Mouse (Mus musculus): ENCODE data around the gene Slc30a7. TPM values are rescaled to one million over a fixed set of nuclear protein-coding genes. Genes with fewer than 3 reads are reported as not detected.

The Slc30a7 gene
- polyA plus RNA-seq (2015; fragmentation: Nextera tagmentation; extraction: Ambion mirVana), result 15.0 and 18.9 TPM in 2 replicates

GRCm38 (mm10) chr3:116006978-116007940 is at the start of gene Slc30a7, which contains the start of gene Extl2:
Gene Slc30a7 (minus strand): TSS chr3:116007406.
Gene Extl2 (plus strand): TSS chr3:116007462.
- Histone ChIP-seq H3K9ac (peak within 1 kb of the TSS; percentile 94), H3K4me2 (peak within 1 kb of the TSS; percentile 92), H3K4me1 (replicated peaks) (peaks cover 29% of the 10 kb centered on the region), H3K4me3 (peak within 1 kb of the TSS; percentile 90), H3K36me3 (peaks cover 18% of the 10 kb centered on the region), H3K27ac (replicated peaks) (peak within 1 kb of the TSS; percentile 91), H3K27me3 (no peaks in the 10 kb centered on the region), H3K9me3 (no peaks in the 10 kb centered on the region)
- ATAC-seq (ENCODE audit: low read depth), result peak; percentile 94
- under 1% methylated on average over 67 of the region's 67 CpGs for WGBS

DNA sequence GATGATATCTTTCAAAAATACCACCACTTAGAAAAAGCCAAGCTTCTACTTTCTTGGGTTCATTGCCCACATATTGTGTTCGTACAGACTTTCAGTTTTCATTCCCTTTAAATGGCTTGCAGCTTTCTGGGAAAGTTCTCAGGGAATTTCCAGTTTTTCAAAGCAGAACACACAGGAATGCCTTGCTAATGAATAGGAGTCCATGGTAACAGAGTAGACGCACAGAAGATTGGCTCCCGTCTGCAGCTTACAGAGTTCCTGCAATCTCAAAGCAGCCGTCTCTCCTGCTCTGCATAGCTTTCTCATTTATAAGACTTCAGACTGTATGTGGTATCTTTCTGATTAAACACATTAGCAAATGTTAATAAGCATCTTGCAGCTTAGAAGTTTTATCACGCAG is 39.8 kb upstream of the Slc30a7 start:
- Histone ChIP-seq H3K4me3 (no peak overlapping the region), H3K9ac (no peak overlapping the region), H3K36me3 (no peaks in the 10 kb centered on the region), H3K27me3 (no peaks in the 10 kb centered on the region), H3K4me2 (no peak overlapping the region), H3K27ac (replicated peaks) (no peak overlapping the region), H3K4me1 (replicated peaks) (no peaks in the 10 kb centered on the region), H3K9me3 (no peaks in the 10 kb centered on the region)
- no peak for ATAC-seq (ENCODE audit: low read depth)
- WGBS, result 51% methylated on average over 5 of the region's 5 CpGs

GRCm38 (mm10) chr3:116046000-116046399 is 38.8 kb upstream of the Slc30a7 start:
- no peak overlapping the region for H3K27ac ChIP-seq (replicated peaks)
- no peaks in the 10 kb centered on the region for H3K4me1 ChIP-seq (replicated peaks)
- no peaks in the 10 kb centered on the region for H3K36me3 ChIP-seq
- WGBS, result 86% methylated on average over 2 of the region's 2 CpGs
- no peak overlapping the region for H3K4me2 ChIP-seq
- H3K9me3 ChIP-seq, result no peaks in the 10 kb centered on the region
- H3K27me3 ChIP-seq, result no peaks in the 10 kb centered on the region
- ATAC-seq (ENCODE audit: low read depth), result no peak
- H3K4me3 ChIP-seq, result no peak overlapping the region
- no peak overlapping the region for H3K9ac ChIP-seq

DNA sequence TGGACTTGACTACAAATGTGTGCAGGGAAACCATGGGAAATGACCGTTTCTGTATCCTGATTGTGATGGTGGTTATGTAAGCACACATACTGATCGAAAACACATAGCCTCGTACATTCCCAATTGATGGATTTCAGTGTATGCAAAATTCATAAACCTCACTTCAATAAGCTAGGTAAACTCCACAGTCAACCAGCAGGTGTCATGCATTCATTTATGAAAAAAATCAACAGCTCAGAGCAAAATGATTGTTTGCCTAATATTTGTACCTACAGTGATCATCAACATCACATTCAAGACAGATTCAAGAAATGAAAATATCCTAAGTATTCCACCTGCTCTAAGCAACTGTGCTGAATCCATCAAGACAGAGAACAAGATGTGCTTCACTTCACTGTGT is 33.6 kb upstream of the Slc30a7 start:
- ATAC-seq (ENCODE audit: low read depth), result no peak
- no peaks in the 10 kb centered on the region for H3K27me3 ChIP-seq
- H3K36me3 ChIP-seq, result no peaks in the 10 kb centered on the region
- WGBS, result 84% methylated on average over 3 of the region's 3 CpGs
- no peaks in the 10 kb centered on the region for H3K4me1 ChIP-seq (replicated peaks)
- no peak overlapping the region for H3K4me3 ChIP-seq
- H3K4me2 ChIP-seq, result no peak overlapping the region
- H3K9me3 ChIP-seq, result no peaks in the 10 kb centered on the region
- no peak overlapping the region for H3K27ac ChIP-seq (replicated peaks)
- no peak overlapping the region for H3K9ac ChIP-seq

DNA sequence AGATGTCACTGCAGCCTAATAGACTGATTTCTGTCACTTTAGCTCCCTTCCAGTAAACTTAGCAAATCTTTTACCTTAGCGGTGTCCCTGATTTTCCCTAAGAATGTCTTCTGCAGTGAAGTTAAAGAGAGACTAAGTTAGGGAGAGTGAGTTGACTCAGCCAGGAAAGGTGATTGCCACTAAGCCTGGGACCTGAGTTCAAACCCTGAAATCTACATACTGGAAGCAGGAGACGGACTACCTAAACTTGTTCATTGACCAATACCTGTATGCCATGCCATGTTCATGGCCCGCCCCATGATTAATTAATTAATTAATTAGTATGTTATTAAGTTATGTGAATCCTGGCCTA is 26.6 kb upstream of the Slc30a7 start:
- Histone ChIP-seq H3K9ac (no peak overlapping the region), H3K9me3 (no peaks in the 10 kb centered on the region), H3K4me3 (no peak overlapping the region), H3K36me3 (0 out of 2 replicates have a peak, but pooled peaks cover under 1% of the 10 kb centered on the region), H3K27me3 (no peaks in the 10 kb centered on the region), H3K4me2 (no peak overlapping the region), H3K27ac (replicated peaks) (no peak overlapping the region), H3K4me1 (replicated peaks) (no peaks in the 10 kb centered on the region)
- ATAC-seq (ENCODE audit: low read depth), result 0 out of 2 replicates have a peak, but pooled peaks have one; percentile 11
- 63% methylated on average over 3 of the region's 3 CpGs for WGBS

DNA sequence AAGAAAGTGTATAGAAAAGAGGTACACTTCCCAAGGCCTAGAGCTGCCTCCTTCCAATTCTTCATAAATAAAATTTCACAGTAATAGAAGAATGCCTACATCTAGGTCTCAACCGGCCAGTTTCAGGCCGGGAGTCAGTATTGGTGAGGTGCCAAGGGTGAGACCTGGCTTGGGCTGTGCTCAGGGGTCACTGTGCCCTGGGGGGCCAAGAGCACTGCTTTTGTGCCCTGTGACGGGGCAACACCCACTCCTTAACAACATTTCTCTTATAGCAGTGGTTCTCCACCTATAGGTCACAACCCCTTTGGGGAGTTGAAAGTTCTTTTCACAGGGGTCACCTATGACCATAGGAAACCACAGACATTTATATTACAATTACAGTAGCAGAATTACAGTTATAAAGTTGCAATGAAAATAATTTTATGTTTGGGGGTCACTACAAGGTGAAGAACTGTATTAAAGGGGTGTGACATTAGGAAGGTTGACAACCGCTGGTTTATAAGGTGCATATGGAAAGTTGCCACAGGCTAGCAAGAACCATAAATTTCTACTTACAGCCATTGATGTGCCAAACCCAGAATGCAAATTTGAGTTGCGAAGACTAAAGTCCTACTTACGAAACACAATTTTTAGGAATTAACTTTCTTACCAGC is 26.1 kb upstream of the Slc30a7 start:
- Histone ChIP-seq H3K9ac (no peak overlapping the region), H3K36me3 (peaks cover 6% of the 10 kb centered on the region; the same call in 1 of the 2 replicates), H3K4me1 (replicated peaks) (no peaks in the 10 kb centered on the region), H3K4me3 (no peak overlapping the region), H3K9me3 (no peaks in the 10 kb centered on the region), H3K27me3 (no peaks in the 10 kb centered on the region), H3K4me2 (no peak overlapping the region), H3K27ac (replicated peaks) (no peak overlapping the region)
- peak; percentile 40; the same call in 1 of the 2 replicates for ATAC-seq (ENCODE audit: low read depth)
- 54% methylated on average over 6 of the region's 6 CpGs for WGBS

- Histone ChIP-seq H3K4me2 (no peak overlapping the region), H3K27ac (replicated peaks) (no peak overlapping the region), H3K9me3 (no peaks in the 10 kb centered on the region), H3K4me1 (replicated peaks) (no peaks in the 10 kb centered on the region), H3K4me3 (no peak overlapping the region), H3K9ac (no peak overlapping the region), H3K27me3 (no peaks in the 10 kb centered on the region), H3K36me3 (peaks cover 19% of the 10 kb centered on the region)
- 0 out of 2 replicates have a peak, but pooled peaks have one; percentile 27 for ATAC-seq (ENCODE audit: low read depth)
- 75% methylated on average over 11 of the region's 11 CpGs for WGBS
Observed at GRCm38 (mm10) chr3:116030152-116030788, 23.1 kb upstream of the Slc30a7 start.

- H3K36me3 ChIP-seq, result peaks cover 25% of the 10 kb centered on the region
- H3K4me1 ChIP-seq (replicated peaks), result 0 out of 2 replicates have a peak, but pooled peaks cover 6% of the 10 kb centered on the region
- no peaks in the 10 kb centered on the region for H3K27me3 ChIP-seq
- H3K4me3 ChIP-seq, result no peak overlapping the region
- H3K9me3 ChIP-seq, result no peaks in the 10 kb centered on the region
- no peak overlapping the region for H3K4me2 ChIP-seq
- 94% methylated on average over 20 of the region's 20 CpGs for WGBS
- H3K27ac ChIP-seq (replicated peaks), result no peak overlapping the region
- no peak for ATAC-seq (ENCODE audit: low read depth)
- H3K9ac ChIP-seq, result no peak overlapping the region
Observed at GRCm38 (mm10) chr3:116026996-116027395, 19.8 kb upstream of the Slc30a7 start.

GRCm38 (mm10) chr3:116025701-116026100 is 18.5 kb upstream of the Slc30a7 start:
- H3K4me2 ChIP-seq, result no peak overlapping the region
- H3K27ac ChIP-seq (replicated peaks), result no peak overlapping the region
- no peak for ATAC-seq (ENCODE audit: low read depth)
- no peak overlapping the region for H3K4me3 ChIP-seq
- H3K36me3 ChIP-seq, result peaks cover 25% of the 10 kb centered on the region
- H3K9ac ChIP-seq, result no peak overlapping the region
- 87% methylated on average over 10 of the region's 10 CpGs for whole genome bisulfite sequencing
- H3K27me3 ChIP-seq, result no peaks in the 10 kb centered on the region
- no peaks in the 10 kb centered on the region for H3K9me3 ChIP-seq
- H3K4me1 ChIP-seq (replicated peaks), result 0 out of 2 replicates have a peak, but pooled peaks cover 6% of the 10 kb centered on the region

GRCm38 (mm10) chr3:116024669-116025068 is 17.5 kb upstream of the Slc30a7 start:
- no peak overlapping the region for H3K4me3 ChIP-seq
- H3K27me3 ChIP-seq, result no peaks in the 10 kb centered on the region
- peaks cover 25% of the 10 kb centered on the region for H3K36me3 ChIP-seq
- no peak overlapping the region for H3K9ac ChIP-seq
- H3K9me3 ChIP-seq, result no peaks in the 10 kb centered on the region
- H3K4me1 ChIP-seq (replicated peaks), result 0 out of 2 replicates have a peak, but pooled peaks cover 6% of the 10 kb centered on the region
- H3K27ac ChIP-seq (replicated peaks), result no peak overlapping the region
- 83% methylated on average over 5 of the region's 5 CpGs for WGBS
- H3K4me2 ChIP-seq, result no peak overlapping the region
- ATAC-seq (ENCODE audit: low read depth), result no peak

DNA sequence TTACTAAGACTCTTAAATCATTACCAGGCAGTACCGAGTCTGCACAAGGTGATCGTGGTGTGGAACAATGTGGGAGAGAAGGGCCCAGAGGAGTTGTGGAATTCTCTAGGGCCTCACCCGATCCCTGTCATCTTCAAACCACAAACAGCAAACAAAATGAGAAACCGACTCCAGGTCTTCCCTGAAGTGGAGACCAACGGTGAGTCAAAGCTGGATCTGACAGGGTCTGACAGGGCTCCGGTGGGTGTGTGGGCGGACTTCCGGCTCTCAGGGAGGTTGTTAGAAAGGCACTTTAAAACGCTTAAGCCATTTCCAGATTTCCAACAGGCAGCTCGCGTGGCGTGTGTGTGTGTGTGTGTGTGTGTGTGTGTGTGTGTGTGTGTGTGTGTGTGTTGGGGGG is 17.0 kb upstream of the Slc30a7 start:
- peaks cover 25% of the 10 kb centered on the region for H3K36me3 ChIP-seq
- H3K4me2 ChIP-seq, result no peak overlapping the region
- 93% methylated on average over 12 of the region's 12 CpGs for WGBS
- no peak overlapping the region for H3K27ac ChIP-seq (replicated peaks)
- 0 out of 2 replicates have a peak, but pooled peaks cover 6% of the 10 kb centered on the region for H3K4me1 ChIP-seq (replicated peaks)
- ATAC-seq (ENCODE audit: low read depth), result no peak
- H3K9ac ChIP-seq, result no peak overlapping the region
- H3K4me3 ChIP-seq, result no peak overlapping the region
- no peaks in the 10 kb centered on the region for H3K27me3 ChIP-seq
- H3K9me3 ChIP-seq, result no peaks in the 10 kb centered on the region

Measured in neural tube, embryonic 13.5 days (tissue).